Mouse (Mus musculus) neural tube, embryonic 14.5 days (tissue): ENCODE measurements around the gene Hck. TPM values are rescaled to one million over a fixed set of nuclear protein-coding genes. Genes with fewer than 3 reads are reported as not detected.

ENCODE experiments used
- ATAC-seq: fragments of 200-750 bp; cut with Nextera tagmentation; 2 replicates; pipeline ENCODE4 v1.8.0; 2017; ENCODE audit warnings: low read depth, mild to moderate bottlenecking, moderate TSS enrichment, moderate library complexity
- H3K27ac ChIP-seq: fragments of 300-500 bp; sonication (generic); 2 replicates; pipeline ENCODE4 v1.5.1; 2014; ENCODE audit warnings: low read depth, mild to moderate bottlenecking, control low read depth, low read length, moderate library complexity, mixed read lengths
- H3K27me3 ChIP-seq: fragments of 300-500 bp; sonication (generic); 2 replicates; pipeline ENCODE4 v1.6.1; 2014; ENCODE audit warnings: low read length; ENCODE audit not compliant: control insufficient read depth, insufficient read depth
- H3K36me3 ChIP-seq: fragments of 300-500 bp; sonication (generic); 2 replicates; pipeline ENCODE4 v1.6.1; 2014; ENCODE audit warnings: low read length, mixed read lengths; ENCODE audit not compliant: control insufficient read depth, insufficient read depth
- H3K4me1 ChIP-seq: fragments of 300-500 bp; sonication (generic); 2 replicates; pipeline ENCODE4 v1.6.1; 2014; ENCODE audit warnings: low read length; ENCODE audit not compliant: control insufficient read depth, insufficient read depth
- H3K4me2 ChIP-seq: fragments of 300-500 bp; sonication (generic); 2 replicates; pipeline ENCODE4 v1.6.1; 2014; ENCODE audit warnings: mild to moderate bottlenecking, low read depth, low read length, control low read depth
- H3K4me3 ChIP-seq: fragments of 300-500 bp; sonication (generic); 2 replicates; pipeline ENCODE4 v1.5.1; 2014; ENCODE audit warnings: low read depth, low read length, control low read depth, mixed read lengths
- H3K9ac ChIP-seq: fragments of 300-500 bp; sonication (generic); replicated peaks from 2 replicates; pipeline ENCODE4 v1.6.1; 2014; ENCODE audit warnings: low read depth, mild to moderate bottlenecking, control low read depth, low read length, mixed read lengths
- H3K9me3 ChIP-seq: fragments of 300-500 bp; sonication (generic); 2 replicates; pipeline ENCODE4 v1.6.1; 2016; ENCODE audit warnings: low read length; ENCODE audit not compliant: control insufficient read depth
- WGBS: fragments of 180-500 bp; shearing (Covaris S2); extraction: QIAGEN DNeasy Blood & Tissue Kit; methylation state at CpG from one replicate; pipeline ENCODE4 v1.1.7; 2014; 5-methylcytosine and 5-hydroxymethylcytosine counted together
- polyA plus RNA-seq: library from polyadenylated mRNA; unstranded; fragments of >200 nt; fragmentation: Nextera tagmentation; extraction: Ambion mirVana; gene quantifications from 2 replicates; pipeline ENCODE4 v1.2.1, GENCODE M21; 2014

The Hck gene
- polyA plus RNA-seq, 1 experiment from 2014 or later = 1.0 TPM

- WGBS = 78% methylated on average over 7 of the region's 7 CpGs
- Histone ChIP-seq H3K36me3 (no peaks in the 10 kb centered on the region), H3K4me1 (no peaks in the 10 kb centered on the region), H3K27me3 (no peaks in the 10 kb centered on the region), H3K4me2 (no peak overlapping the region), H3K27ac (no peak overlapping the region), H3K9me3 (no peaks in the 10 kb centered on the region), H3K9ac (no peak overlapping the region), H3K4me3 (no peak overlapping the region)
- no peak for ATAC-seq
These were observed 8.8 kb downstream of the Hck start for GRCm38 (mm10) chr2:153117051-153117486.

DNA sequence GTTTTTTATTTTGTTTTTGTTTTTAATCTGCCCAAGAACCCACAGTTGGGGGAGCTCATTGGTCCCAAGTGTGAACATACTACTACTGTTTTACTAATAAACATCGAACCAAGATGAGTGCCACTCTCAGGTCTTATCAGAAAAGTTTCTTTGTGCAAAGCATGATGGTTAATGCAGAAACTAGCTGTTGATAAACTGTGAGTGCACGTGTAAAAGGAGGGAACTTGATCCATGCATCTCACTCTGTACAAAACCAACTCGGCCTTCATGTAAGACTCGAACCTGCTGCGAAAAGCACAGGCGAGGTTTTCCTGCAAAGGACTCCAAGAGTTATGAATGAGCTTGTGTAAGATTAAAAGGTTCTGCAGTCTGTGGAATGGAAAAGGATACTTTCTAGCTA is 11.2 kb downstream of the Hck start:
- H3K4me3 ChIP-seq = no peak overlapping the region
- no peak overlapping the region for H3K9ac ChIP-seq
- no peak for ATAC-seq
- H3K9me3 ChIP-seq = no peaks in the 10 kb centered on the region
- H3K4me1 ChIP-seq = no peaks in the 10 kb centered on the region
- no peak overlapping the region for H3K27ac ChIP-seq
- whole genome bisulfite sequencing = 89% methylated on average over 6 of the region's 6 CpGs
- no peak overlapping the region for H3K4me2 ChIP-seq
- no peaks in the 10 kb centered on the region for H3K27me3 ChIP-seq
- no peaks in the 10 kb centered on the region for H3K36me3 ChIP-seq

DNA sequence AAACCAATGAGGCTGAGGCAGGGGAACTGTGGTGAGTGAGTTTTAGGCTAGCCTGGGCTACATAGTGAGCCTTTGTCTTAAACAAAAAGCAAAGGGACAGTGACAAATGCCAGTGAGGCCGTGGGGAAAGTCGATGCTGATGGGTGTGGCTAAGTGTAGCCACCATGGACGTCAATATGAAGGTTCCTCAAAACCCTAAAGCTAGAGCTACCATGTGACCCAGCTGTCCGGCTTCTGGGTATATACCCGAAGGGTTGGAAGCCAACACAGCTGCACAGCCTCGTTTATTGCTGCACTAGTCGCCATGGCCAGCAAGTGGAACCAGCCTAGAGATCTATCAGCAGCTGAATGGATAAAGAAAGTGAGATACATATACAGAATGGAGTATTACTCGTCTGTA is 11.9 kb downstream of the Hck start:
- no peak overlapping the region for H3K4me3 ChIP-seq
- no peak overlapping the region for H3K9ac ChIP-seq
- H3K4me1 ChIP-seq = no peaks in the 10 kb centered on the region
- ATAC-seq = no peak
- no peaks in the 10 kb centered on the region for H3K27me3 ChIP-seq
- H3K27ac ChIP-seq = no peak overlapping the region
- no peak overlapping the region for H3K4me2 ChIP-seq
- H3K36me3 ChIP-seq = no peaks in the 10 kb centered on the region
- H3K9me3 ChIP-seq = no peaks in the 10 kb centered on the region
- 66% methylated on average over 8 of the region's 8 CpGs for WGBS

GRCm38 (mm10) chr2:153121821-153122615 is 13.8 kb downstream of the Hck start:
- Histone ChIP-seq H3K27ac (no peak overlapping the region), H3K4me1 (no peaks in the 10 kb centered on the region), H3K4me3 (no peak overlapping the region), H3K9me3 (no peaks in the 10 kb centered on the region), H3K9ac (no peak overlapping the region), H3K27me3 (no peaks in the 10 kb centered on the region), H3K4me2 (no peak overlapping the region), H3K36me3 (no peaks in the 10 kb centered on the region)
- ATAC-seq = no peak
- 66% methylated on average over 8 of the region's 8 CpGs for WGBS

DNA sequence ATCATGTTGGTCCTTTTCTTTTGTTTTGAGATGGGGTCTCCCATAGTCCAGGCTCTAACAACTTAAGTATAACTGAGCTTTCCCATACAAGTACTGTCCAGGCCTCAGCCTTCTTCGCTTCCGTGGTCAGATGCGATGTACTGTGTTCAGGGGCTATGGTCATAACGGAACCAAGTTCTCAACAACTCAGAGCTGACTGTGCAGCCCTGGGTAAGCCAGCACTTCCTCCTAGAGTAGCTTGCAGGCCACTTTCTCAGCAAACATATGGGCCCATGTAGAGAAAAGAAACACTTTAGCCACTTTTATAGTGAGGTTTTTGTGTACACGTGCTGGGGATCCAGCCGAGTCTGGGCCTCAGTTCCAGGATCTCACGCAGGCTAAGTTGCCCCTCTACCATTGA is 14.4 kb downstream of the Hck start:
- Histone ChIP-seq H3K27me3 (no peaks in the 10 kb centered on the region), H3K4me2 (no peak overlapping the region), H3K27ac (no peak overlapping the region), H3K36me3 (no peaks in the 10 kb centered on the region), H3K9ac (no peak overlapping the region), H3K4me1 (no peaks in the 10 kb centered on the region), H3K9me3 (no peaks in the 10 kb centered on the region), H3K4me3 (no peak overlapping the region)
- WGBS = 92% methylated on average over 7 of the region's 7 CpGs
- no peak for ATAC-seq

DNA sequence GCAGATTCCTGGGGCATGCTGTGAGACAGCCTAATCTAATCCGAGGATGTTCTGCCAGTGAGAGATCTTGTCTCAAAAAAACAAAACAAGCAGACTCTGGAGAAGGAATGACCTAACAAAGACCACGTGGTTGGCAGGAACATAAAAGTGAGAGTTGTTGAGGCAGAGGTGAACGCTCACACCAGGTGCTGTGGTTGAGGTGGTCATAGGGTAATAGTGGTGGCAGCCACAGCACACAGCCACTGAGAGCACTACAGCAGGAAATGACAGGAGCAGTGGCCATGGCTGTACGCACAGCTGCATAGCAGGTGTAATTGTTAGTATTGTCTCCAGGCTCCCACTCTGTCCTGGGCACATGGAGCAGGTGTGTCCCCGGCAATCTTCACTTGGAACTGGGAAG is 17.6 kb downstream of the Hck start:
- no peak overlapping the region for H3K4me3 ChIP-seq
- H3K27me3 ChIP-seq = no peaks in the 10 kb centered on the region
- no peak overlapping the region for H3K9ac ChIP-seq
- 60% methylated on average over 5 of the region's 5 CpGs for WGBS
- H3K36me3 ChIP-seq = no peaks in the 10 kb centered on the region
- H3K27ac ChIP-seq = no peak overlapping the region
- ATAC-seq = no peak
- no peaks in the 10 kb centered on the region for H3K4me1 ChIP-seq
- H3K4me2 ChIP-seq = no peak overlapping the region
- H3K9me3 ChIP-seq = no peaks in the 10 kb centered on the region

DNA sequence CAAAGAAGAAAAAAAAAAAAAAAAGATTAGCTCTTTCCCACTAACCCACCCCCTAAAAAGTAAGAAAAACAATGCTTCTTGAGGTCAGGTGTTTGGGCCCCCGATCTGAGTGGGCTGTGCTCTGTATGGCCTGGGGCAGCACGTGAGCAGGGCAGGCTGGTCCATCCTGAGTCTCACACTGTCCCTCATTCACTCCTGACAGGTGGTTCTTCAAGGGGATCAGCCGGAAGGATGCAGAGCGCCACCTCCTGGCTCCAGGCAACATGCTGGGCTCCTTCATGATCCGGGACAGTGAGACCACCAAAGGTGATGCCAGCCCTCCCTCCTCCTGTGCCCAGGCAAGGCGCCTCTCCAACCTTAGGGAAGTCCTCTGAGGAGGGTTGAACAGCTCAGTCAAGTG is 22.8 kb downstream of the Hck start:
- H3K27me3 ChIP-seq = no peaks in the 10 kb centered on the region
- no peak for ATAC-seq
- no peak overlapping the region for H3K4me3 ChIP-seq
- no peak overlapping the region for H3K27ac ChIP-seq
- H3K9me3 ChIP-seq = no peaks in the 10 kb centered on the region
- 17% methylated on average over 6 of the region's 6 CpGs for WGBS
- no peaks in the 10 kb centered on the region for H3K4me1 ChIP-seq
- no peak overlapping the region for H3K4me2 ChIP-seq
- H3K36me3 ChIP-seq = no peaks in the 10 kb centered on the region
- no peak overlapping the region for H3K9ac ChIP-seq

DNA sequence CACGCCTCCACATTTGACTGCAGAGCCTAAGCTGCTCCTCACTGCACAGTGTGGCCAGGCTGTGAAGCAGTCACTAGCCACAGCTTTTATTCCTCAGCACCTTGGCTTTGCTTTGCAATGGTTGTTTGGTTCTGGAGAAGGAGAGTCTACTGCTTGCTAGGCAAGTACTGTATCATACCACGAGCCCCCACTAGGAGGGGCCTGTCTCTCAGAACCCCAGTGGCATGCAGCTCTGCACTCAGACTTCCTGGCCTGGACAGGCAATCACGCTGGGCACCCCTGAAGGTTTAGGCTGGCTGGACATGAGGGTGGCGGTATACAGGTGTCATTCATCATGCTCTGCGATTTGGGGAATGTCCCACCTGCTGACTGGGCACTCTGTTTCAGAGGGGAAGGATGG is 26.0 kb downstream of the Hck start:
- Histone ChIP-seq H3K4me2 (no peak overlapping the region), H3K4me1 (no peaks in the 10 kb centered on the region), H3K27ac (no peak overlapping the region), H3K36me3 (no peaks in the 10 kb centered on the region), H3K27me3 (no peaks in the 10 kb centered on the region), H3K4me3 (no peak overlapping the region), H3K9ac (no peak overlapping the region), H3K9me3 (no peaks in the 10 kb centered on the region)
- ATAC-seq = no peak
- WGBS = 41% methylated on average over 5 of the region's 5 CpGs

- H3K9me3 ChIP-seq = no peaks in the 10 kb centered on the region
- no peak for ATAC-seq
These were observed 27.9 kb downstream of the Hck start for GRCm38 (mm10) chr2:153136211-153136610.

More at GRCm38 (mm10) chr2:153136211-153136610, 27.9 kb downstream of the Hck start:
- Histone ChIP-seq H3K4me3 (no peak overlapping the region), H3K4me2 (no peak overlapping the region), H3K27ac (no peak overlapping the region), H3K27me3 (no peaks in the 10 kb centered on the region), H3K4me1 (no peaks in the 10 kb centered on the region), H3K36me3 (no peaks in the 10 kb centered on the region), H3K9ac (no peak overlapping the region)
- WGBS = 82% methylated on average over 4 of the region's 4 CpGs
